Mouse (Mus musculus) kidney, postnatal 0 days (tissue): Measurements from ENCODE around the gene Ntm. TPM values are rescaled to one million over a fixed set of nuclear protein-coding genes. Genes with fewer than 3 reads are reported as not detected.

Source experiments
- ATAC-seq: fragments of 200-750 bp; cut with Nextera tagmentation; replicated peaks from 2 replicates; pipeline ENCODE4 v1.8.0; 2017; ENCODE audit warnings: low read depth, moderate number of reproducible peaks, moderate TSS enrichment, moderate library complexity; ENCODE audit not compliant: low FRiP score
- DNase-seq: peaks from one replicate; pipeline ENCODE4 v3.0.0-alpha.2; 2016; ENCODE audit warnings: low spot score
- H3K27ac ChIP-seq: fragments of 300-500 bp; sonication (generic); 2 replicates; pipeline ENCODE4 v1.5.1; 2014; ENCODE audit warnings: mild to moderate bottlenecking
- H3K27me3 ChIP-seq: fragments of 300-500 bp; sonication (generic); 2 replicates; pipeline ENCODE4 v1.6.1; 2014; ENCODE audit warnings: low read length, mixed read lengths; ENCODE audit not compliant: insufficient read depth
- H3K36me3 ChIP-seq: fragments of 300-500 bp; sonication (generic); 2 replicates; pipeline ENCODE4 v1.6.1; 2014; ENCODE audit warnings: low read length, mixed read lengths; ENCODE audit not compliant: insufficient read depth
- H3K4me1 ChIP-seq: fragments of 300-500 bp; sonication (generic); replicated peaks from 2 replicates; pipeline ENCODE4 v1.6.1; 2014; ENCODE audit warnings: antibody characterized with exemption, low read length, mixed read lengths; ENCODE audit not compliant: insufficient read depth
- H3K4me2 ChIP-seq: fragments of 300-500 bp; sonication (generic); 2 replicates; pipeline ENCODE4 v1.6.1; 2014; ENCODE audit warnings: mild to moderate bottlenecking, low read length, moderate library complexity, mixed read lengths
- H3K4me3 ChIP-seq: fragments of 300-500 bp; sonication (generic); replicated peaks from 2 replicates; pipeline ENCODE4 v1.5.1; 2014; ENCODE audit warnings: low read depth, low read length
- H3K9ac ChIP-seq: fragments of 300-500 bp; sonication (generic); 2 replicates; pipeline ENCODE4 v1.6.1; 2014; ENCODE audit warnings: low read depth, low read length
- H3K9me3 ChIP-seq: fragments of 300-500 bp; sonication (generic); replicated peaks from 2 replicates; pipeline ENCODE4 v1.6.1; 2016; ENCODE audit warnings: low read length, inconsistent platforms, mixed read lengths
- CTCF ChIP-seq: IDR thresholded peaks from 2 replicates; pipeline ENCODE4 v1.5.1; 2016; ENCODE audit warnings: antibody characterized with exemption, low read depth, mild to moderate bottlenecking, moderate library complexity
- WGBS: fragments of 180-500 bp; shearing (Covaris S2); extraction: QIAGEN DNeasy Blood & Tissue Kit; methylation state at CpG from one replicate; pipeline ENCODE4 v1.1.7; 2014; 5-methylcytosine and 5-hydroxymethylcytosine counted together
- polyA plus RNA-seq: library from polyadenylated mRNA; unstranded; fragments of >200 nt; fragmentation: Nextera tagmentation; extraction: Ambion mirVana; gene quantifications from 2 replicates; pipeline ENCODE4 v1.2.1, GENCODE M21; 2015

Ntm gene
- polyA plus RNA-seq, 1 experiment from 2014 or later = 20.6 TPM

GRCm38 (mm10) chr9:29477219-29477618, 485.7 kb downstream of the Ntm start:
- no peaks in the 10 kb centered on the region for H3K27me3 ChIP-seq
- 29% methylated on average over 6 of the region's 6 CpGs for WGBS
- no peaks in the 10 kb centered on the region for H3K36me3 ChIP-seq
- no peak overlapping the region for H3K27ac ChIP-seq
- ATAC-seq (no peak), DNase-seq (no peak)
- no peak overlapping the region for H3K4me2 ChIP-seq
- no peak for TF ChIP-seq CTCF
- no peaks in the 10 kb centered on the region for H3K9me3 ChIP-seq
- H3K4me3 ChIP-seq = no peak overlapping the region
- no peaks in the 10 kb centered on the region for H3K4me1 ChIP-seq
- no peak overlapping the region for H3K9ac ChIP-seq

- no peak for DNase-seq
- no peak overlapping the region for H3K9ac ChIP-seq
- H3K4me1 ChIP-seq = no peaks in the 10 kb centered on the region
- H3K4me3 ChIP-seq = no peak overlapping the region
- H3K27ac ChIP-seq = no peak overlapping the region
- TF ChIP-seq CTCF = no peak
- ATAC-seq = no peak
- no peaks in the 10 kb centered on the region for H3K27me3 ChIP-seq
- no peak overlapping the region for H3K4me2 ChIP-seq
- H3K9me3 ChIP-seq = no peaks in the 10 kb centered on the region
- no peaks in the 10 kb centered on the region for H3K36me3 ChIP-seq
These were observed 489.5 kb downstream of the Ntm start for GRCm38 (mm10) chr9:29473418-29473817.

GRCm38 (mm10) chr9:29472226-29472625, 490.7 kb downstream of the Ntm start:
- no peak overlapping the region for H3K9ac ChIP-seq
- H3K27me3 ChIP-seq = no peaks in the 10 kb centered on the region
- H3K4me2 ChIP-seq = no peak overlapping the region
- 42% methylated on average over 4 of the region's 4 CpGs for WGBS
- no peak for ATAC-seq
- DNase-seq = no peak
- H3K4me1 ChIP-seq = no peaks in the 10 kb centered on the region
- H3K27ac ChIP-seq = no peak overlapping the region
- no peak for TF ChIP-seq CTCF
- no peaks in the 10 kb centered on the region for H3K9me3 ChIP-seq
- H3K36me3 ChIP-seq = no peaks in the 10 kb centered on the region
- no peak overlapping the region for H3K4me3 ChIP-seq

GRCm38 (mm10) chr9:29464756-29465155, 498.2 kb downstream of the Ntm start:
- WGBS = 78% methylated on average over 4 of the region's 4 CpGs
- no peak overlapping the region for H3K27ac ChIP-seq
- H3K27me3 ChIP-seq = no peaks in the 10 kb centered on the region
- no peak for ATAC-seq
- H3K36me3 ChIP-seq = no peaks in the 10 kb centered on the region
- DNase-seq = no peak
- no peaks in the 10 kb centered on the region for H3K9me3 ChIP-seq
- no peak overlapping the region for H3K4me2 ChIP-seq
- no peak for TF ChIP-seq CTCF
- no peaks in the 10 kb centered on the region for H3K4me1 ChIP-seq
- no peak overlapping the region for H3K9ac ChIP-seq
- no peak overlapping the region for H3K4me3 ChIP-seq

GRCm38 (mm10) chr9:29462970-29463593, 499.9 kb downstream of the Ntm start:
- no peak for DNase-seq
- no peak overlapping the region for H3K4me2 ChIP-seq
- H3K9ac ChIP-seq = no peak overlapping the region
- H3K9me3 ChIP-seq = no peaks in the 10 kb centered on the region
- H3K4me1 ChIP-seq = no peaks in the 10 kb centered on the region
- no peak for TF ChIP-seq CTCF
- no peak for ATAC-seq
- H3K36me3 ChIP-seq = no peaks in the 10 kb centered on the region
- no peak overlapping the region for H3K27ac ChIP-seq
- H3K4me3 ChIP-seq = no peak overlapping the region
- 82% methylated on average over 10 of the region's 10 CpGs for WGBS
- no peaks in the 10 kb centered on the region for H3K27me3 ChIP-seq

GRCm38 (mm10) chr9:29457976-29458572, 504.9 kb downstream of the Ntm start:
- ATAC-seq = 0 out of 2 replicates have a peak, but pooled peaks have one; percentile 25
- peak; percentile 73 for DNase-seq
- Histone ChIP-seq H3K9me3 (no peaks in the 10 kb centered on the region), H3K9ac (no peak overlapping the region), H3K4me3 (no peak overlapping the region), H3K4me2 (no peak overlapping the region), H3K4me1 (no peaks in the 10 kb centered on the region), H3K27ac (no peak overlapping the region), H3K27me3 (no peaks in the 10 kb centered on the region), H3K36me3 (no peaks in the 10 kb centered on the region)
- 16% methylated on average over 5 of the region's 5 CpGs for WGBS
- TF ChIP-seq CTCF = peak; percentile 78
